Mouse (Mus musculus) spleen, adult 10 weeks (tissue): ENCODE measurements around the gene Vmn1r7. TPM values are rescaled to one million over a fixed set of nuclear protein-coding genes. Genes with fewer than 3 reads are reported as not detected.

Experiments used
- polyA plus RNA-seq: library from polyadenylated mRNA; stranded (reverse); fragments of 350-450 nt; fragmentation: Illumina TruSeq; extraction: RNeasy Lipid Tissue Mini Kit (QIAGEN cat#74804); gene quantifications from one replicate; pipeline ENCODE4 v1.2.3, GENCODE M21; 2015; ENCODE audit warnings: low replicate concordance; ENCODE audit not compliant: insufficient read depth

Vmn1r7 gene
- not detected for polyA plus RNA-seq

GRCm38 (mm10) chr6:57025224-57025623 lies at the start of gene Vmn1r7:
Vmn1r7 (minus strand) TSS chr6:57025324.

DNA sequence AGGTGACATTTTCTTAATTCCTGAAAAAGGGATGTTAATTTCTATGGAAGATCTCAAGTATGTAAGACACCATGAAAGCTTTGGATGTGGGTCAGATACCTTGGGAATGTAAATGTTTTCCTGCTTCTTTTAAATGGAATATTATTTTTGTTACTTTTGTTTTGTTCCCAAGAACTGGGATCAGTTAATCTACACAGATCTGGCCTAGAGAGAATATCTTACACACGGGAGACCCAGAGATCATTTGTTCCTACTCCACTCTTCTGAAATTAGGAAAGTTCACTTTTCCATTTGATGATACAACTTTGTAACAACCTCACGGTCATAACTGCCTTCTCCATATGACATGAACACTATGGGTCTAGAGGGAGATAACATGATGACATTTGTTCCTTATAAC lies 41.4 kb upstream of the Vmn1r7 start, which contains the start of gene Vmn1r9:
TSS of gene Vmn1r9 (plus strand) at position 301 of the 400 bp plus-strand sequence.

GRCm38 (mm10) chr6:57031984-57032383 lies 6.9 kb upstream of the Vmn1r7 start, which contains the start of gene Vmn1r8:
Vmn1r8 (plus strand) TSS chr6:57032284.

DNA sequence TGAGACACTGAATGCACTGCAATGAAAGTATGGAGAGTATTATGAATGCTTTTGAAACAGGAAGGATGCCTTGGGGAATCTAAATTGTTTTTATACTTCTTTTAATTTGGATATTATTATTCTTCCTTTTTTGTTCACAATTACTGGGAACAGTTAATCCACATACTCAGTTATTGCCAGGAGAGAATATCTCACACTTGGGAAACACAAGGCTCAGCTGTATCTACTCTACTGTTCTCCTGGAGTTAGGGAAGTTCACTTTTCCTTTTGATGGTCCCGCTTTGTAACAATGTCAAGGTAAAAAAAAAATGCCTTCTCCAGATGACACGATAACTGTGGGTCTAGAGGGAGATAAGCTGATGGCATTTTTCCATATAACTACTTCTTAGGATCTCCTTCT lies 28.2 kb downstream of the Vmn1r7 start, which contains the start of gene Vmn1r6:
TSS of gene Vmn1r6 (plus strand) at position 301 of the 400 bp plus-strand sequence.

Other genes starting within 250 kb of the Vmn1r7 start
- gene Kbtbd2, start 227.5 kb downstream of the Vmn1r7 start, polyA plus RNA-seq = 49.2 TPM
- gene Fkbp9, start 193.3 kb downstream of the Vmn1r7 start, polyA plus RNA-seq = 25.7 TPM
- gene Nt5c3, start 101.4 kb downstream of the Vmn1r7 start, polyA plus RNA-seq = 125 TPM
- 0.22 TPM for gene Vmn1r4, start 101.3 kb downstream of the Vmn1r7 start, polyA plus RNA-seq
- not detected for gene Vmn1r5, start 55.1 kb downstream of the Vmn1r7 start, polyA plus RNA-seq
- gene Vmn1r6, start 28.1 kb downstream of the Vmn1r7 start, polyA plus RNA-seq = not detected
- not detected for gene Vmn1r8, start 7.0 kb upstream of the Vmn1r7 start, polyA plus RNA-seq
- gene Vmn1r9, start 41.5 kb upstream of the Vmn1r7 start, polyA plus RNA-seq = not detected
- gene Vmn1r10, start 84.1 kb upstream of the Vmn1r7 start, polyA plus RNA-seq = not detected
- gene Vmn1r11, start 108.1 kb upstream of the Vmn1r7 start, polyA plus RNA-seq = not detected
- not detected for gene Vmn1r12, start 131.6 kb upstream of the Vmn1r7 start, polyA plus RNA-seq
- gene Vmn1r13, start 178.0 kb upstream of the Vmn1r7 start, polyA plus RNA-seq = not detected
- not detected for gene Vmn1r14, start 206.4 kb upstream of the Vmn1r7 start, polyA plus RNA-seq
- gene Vmn1r15, start 232.6 kb upstream of the Vmn1r7 start, polyA plus RNA-seq = not detected